Mouse (Mus musculus) myocyte (in vitro differentiated cells): Measurements from ENCODE around the gene Uchl3. TPM values are rescaled to one million over a fixed set of nuclear protein-coding genes. Genes with fewer than 3 reads are reported as not detected.

Experiments used
- H3K27me3 ChIP-seq: one replicate; pipeline ENCODE4 v1.6.1; 2011; ENCODE audit not compliant: control insufficient read depth, insufficient read depth, insufficient read length
- H3K36me3 ChIP-seq: one replicate; pipeline ENCODE4 v1.6.1; 2011; ENCODE audit not compliant: control insufficient read depth, insufficient read depth
- H3K4me2 ChIP-seq: one replicate; pipeline ENCODE4 v1.6.1; 2011; ENCODE audit warnings: low read depth, control low read depth
- H3K4me3 ChIP-seq: one replicate; pipeline ENCODE4 v1.5.1; 2011; ENCODE audit warnings: mild to moderate bottlenecking, control low read depth, moderate library complexity
- H3K79me2 ChIP-seq: one replicate; pipeline ENCODE4 v1.6.1; 2011; ENCODE audit not compliant: control insufficient read depth, insufficient read depth
- H3ac ChIP-seq: one replicate; pipeline ENCODE4 v1.6.1; 2011; ENCODE audit not compliant: control insufficient read depth, insufficient read length
- CEBPB ChIP-seq: IDR thresholded peaks from 2 replicates; pipeline ENCODE4 v1.6.1; 2011; ENCODE audit warnings: mild to moderate bottlenecking, moderate library complexity; ENCODE audit not compliant: poor library complexity, insufficient read depth, severe bottlenecking
- E2F4 ChIP-seq: IDR thresholded peaks from one replicate; pipeline ENCODE4 v1.6.1; 2011; ENCODE audit warnings: mild to moderate bottlenecking, control low read depth, moderate library complexity; ENCODE audit not compliant: insufficient read depth
- MAX ChIP-seq: IDR thresholded peaks from one replicate; pipeline ENCODE4 v1.6.1; 2011; ENCODE audit warnings: low read depth, mild to moderate bottlenecking, control low read depth
- MYOD1 ChIP-seq, 3 experiments: IDR thresholded peaks; one replicate each; pipeline ENCODE4 v1.6.1; 2011; ENCODE audit warnings: control low read depth in 2 of 3, low read depth in 2 of 3, mild to moderate bottlenecking in 2 of 3, moderate library complexity in 1 of 3; ENCODE audit not compliant: insufficient read length in 2 of 3, control insufficient read depth in 1 of 3
- MYOG ChIP-seq, 3 experiments: IDR thresholded peaks; one replicate each; pipeline ENCODE4 v1.6.1; 2011; ENCODE audit warnings: control low read depth in 2 of 3, low read depth in 2 of 3, mild to moderate bottlenecking in 2 of 3; ENCODE audit not compliant: insufficient read length in 2 of 3, control insufficient read depth in 1 of 3, insufficient read depth in 1 of 3
- POLR2A ChIP-seq: IDR thresholded peaks from one replicate; pipeline ENCODE4 v1.6.1; 2011; ENCODE audit warnings: low read depth, mild to moderate bottlenecking, control low read depth, moderate library complexity; ENCODE audit not compliant: insufficient read length
- POLR2AphosphoS2 ChIP-seq: IDR thresholded peaks from one replicate; pipeline ENCODE4 v1.6.1; 2011; ENCODE audit warnings: low read depth, control low read depth; ENCODE audit not compliant: insufficient read length
- REST ChIP-seq: IDR thresholded peaks from one replicate; pipeline ENCODE4 v1.6.1; 2011; ENCODE audit warnings: mild to moderate bottlenecking, control low read depth, moderate library complexity; ENCODE audit not compliant: insufficient read depth, insufficient read length
- SRF ChIP-seq: IDR thresholded peaks from one replicate; pipeline ENCODE4 v1.6.1; 2011; ENCODE audit warnings: low read depth; ENCODE audit not compliant: control insufficient read depth, insufficient read length
- TCF12 ChIP-seq: IDR thresholded peaks from one replicate; pipeline ENCODE4 v1.6.1; 2011; ENCODE audit warnings: mild to moderate bottlenecking, control low read depth; ENCODE audit not compliant: poor library complexity, insufficient read depth, severe bottlenecking
- TCF3 ChIP-seq: IDR thresholded peaks from one replicate; pipeline ENCODE4 v1.6.1; 2011; ENCODE audit warnings: low read depth, control low read depth; ENCODE audit not compliant: insufficient read length
- USF1 ChIP-seq: IDR thresholded peaks from one replicate; pipeline ENCODE4 v1.6.1; 2011; ENCODE audit warnings: low read depth, mild to moderate bottlenecking, control low read depth, moderate library complexity
- polyA plus RNA-seq: library from polyadenylated mRNA; unstranded; fragments of >200 nt; fragmentation: generic; extraction: Trizol; gene quantifications from one replicate; pipeline ENCODE4 v1.2.1, GENCODE M21; 2012; ENCODE audit warnings: missing spikeins

Gene Uchl3
- 29.4 TPM for polyA plus RNA-seq

DNA sequence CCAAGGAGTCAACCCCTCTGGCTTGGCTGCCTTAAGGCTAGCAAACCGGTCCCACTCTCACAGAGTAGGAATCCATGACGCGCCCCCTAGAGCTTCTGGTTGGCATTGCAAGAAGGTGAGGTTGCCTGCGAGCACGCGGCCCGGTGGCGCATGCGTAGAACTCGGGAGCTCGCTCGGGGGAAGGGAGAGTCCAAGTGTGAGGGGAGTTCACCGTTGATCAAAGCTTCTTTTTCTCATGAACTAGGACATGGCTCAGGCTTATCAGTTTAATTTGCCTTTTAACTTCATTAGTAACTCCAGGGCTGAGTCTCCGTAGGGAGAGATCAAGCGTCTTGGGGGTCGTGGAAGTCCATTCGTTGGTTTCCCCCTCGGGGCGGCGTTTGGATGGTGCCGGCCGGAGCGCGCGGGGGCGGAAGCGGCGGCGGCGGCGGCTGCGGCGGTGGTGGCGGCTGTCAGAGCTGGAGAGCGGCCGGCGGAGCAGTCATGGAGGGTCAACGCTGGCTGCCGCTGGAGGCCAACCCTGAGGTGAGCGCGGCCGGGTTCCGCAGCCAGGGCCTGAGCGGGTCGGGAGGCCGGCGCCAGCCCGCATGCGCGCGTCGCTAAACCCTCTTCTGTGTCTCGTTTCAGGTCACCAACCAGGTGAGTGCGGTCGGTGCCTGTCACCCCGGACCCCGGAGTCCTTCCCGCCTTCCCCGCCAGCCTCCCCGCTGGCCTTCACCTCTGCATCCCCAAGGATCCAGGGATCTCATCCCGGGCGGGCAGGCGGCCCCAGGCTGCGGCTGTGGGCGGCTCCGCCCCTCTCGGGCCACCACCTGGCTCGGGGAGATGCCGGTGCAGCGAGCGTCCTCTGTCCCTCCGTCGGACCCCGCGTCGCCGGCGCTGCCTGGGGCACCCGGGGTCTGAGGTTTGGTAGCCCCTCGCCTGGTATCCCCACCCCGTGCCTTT, at the start of gene Uchl3:
Gene Uchl3, plus strand, starts transcription at position 387 of the 945 bp plus-strand sequence.
- no peaks in the 10 kb centered on the region for H3K79me2 ChIP-seq
- peak within 1 kb of the TSS; percentile 21 for H3ac ChIP-seq
- H3K27me3 ChIP-seq = peaks cover 8% of the 10 kb centered on the region
- no peak for TF ChIP-seq MYOD1 (IDR thresholded peaks at IDR 0.05; ENCODE audit: control insufficient read depth in 1 of 3, insufficient read length in 2 of 3, low read depth in 2 of 3)
- TF ChIP-seq POLR2A = peak; percentile 75
- peak; percentile 12 for TF ChIP-seq MAX
- TF ChIP-seq USF1 = peak; percentile 21
- no peak for TF ChIP-seq TCF3
- peak; percentile 53 for TF ChIP-seq POLR2AphosphoS2
- peak within 1 kb of the TSS; percentile 33 for H3K4me3 ChIP-seq
- H3K4me2 ChIP-seq = peak within 1 kb of the TSS; percentile 85
- H3K36me3 ChIP-seq = no peaks in the 10 kb centered on the region

DNA sequence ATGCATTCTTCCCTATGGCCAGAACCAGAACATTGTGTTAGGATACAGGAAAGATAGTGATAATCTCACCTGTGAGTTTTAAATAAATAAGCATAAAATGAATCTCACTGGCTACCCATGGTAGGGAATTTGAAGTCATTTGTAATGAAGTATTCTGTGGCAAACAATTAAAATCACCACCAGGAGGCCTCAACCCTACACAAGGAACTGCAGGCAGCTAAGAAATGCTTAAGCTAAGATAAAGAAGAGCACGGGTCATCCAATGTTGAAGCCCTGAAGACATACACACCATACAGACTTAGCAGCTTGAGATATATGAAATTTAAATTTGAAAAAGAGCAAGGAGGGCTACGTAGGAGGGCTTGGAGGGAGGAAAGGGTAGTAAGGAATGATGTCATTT, 47.9 kb upstream of the Uchl3 start:
- H3K27me3 ChIP-seq = no peaks in the 10 kb centered on the region
- no peaks in the 10 kb centered on the region for H3K79me2 ChIP-seq
- H3K4me3 ChIP-seq = no peak overlapping the region
- H3K36me3 ChIP-seq = no peaks in the 10 kb centered on the region
- no peak for TF ChIP-seq SRF
- TF ChIP-seq MYOD1 (IDR thresholded peaks at IDR 0.05; ENCODE audit: control insufficient read depth in 1 of 3, insufficient read length in 2 of 3, low read depth in 2 of 3) = no peak
- TF ChIP-seq USF1 = no peak
- H3K4me2 ChIP-seq = no peak overlapping the region
- H3ac ChIP-seq = no peak overlapping the region

GRCm38 (mm10) chr14:101607631-101608518, 45.9 kb upstream of the Uchl3 start:
- Histone ChIP-seq H3K27me3 (no peaks in the 10 kb centered on the region), H3K4me3 (peak overlapping the region; percentile 60), H3K4me2 (peak overlapping the region; percentile 77), H3K79me2 (no peaks in the 10 kb centered on the region), H3K36me3 (no peaks in the 10 kb centered on the region), H3ac (peak overlapping the region; percentile 80)
- TF ChIP-seq MAX (no peak), USF1 (no peak), CEBPB (no peak), REST (no peak), POLR2AphosphoS2 (no peak), TCF12 (no peak), POLR2A (no peak), MYOD1 (IDR thresholded peaks at IDR 0.05; ENCODE audit: control insufficient read depth in 1 of 3, insufficient read length in 2 of 3, low read depth in 2 of 3) (no peak), TCF3 (no peak), E2F4 (no peak), SRF (no peak), MYOG (IDR thresholded peaks at IDR 0.05; ENCODE audit: control insufficient read depth in 1 of 3, insufficient read depth in 1 of 3, insufficient read length in 2 of 3, low read depth in 2 of 3) (no peak)

- peak within 1 kb of the TSS; percentile 80 for H3ac ChIP-seq
- peak within 1 kb of the TSS; percentile 77 for H3K4me2 ChIP-seq
- peak within 1 kb of the TSS; percentile 60 for H3K4me3 ChIP-seq
- H3K27me3 ChIP-seq = no peaks in the 10 kb centered on the region
- no peak for TF ChIP-seq POLR2AphosphoS2
- TF ChIP-seq POLR2A = peak; percentile 66
- TF ChIP-seq SRF = peak; percentile 20
- no peak for TF ChIP-seq MYOD1 (IDR thresholded peaks at IDR 0.05; ENCODE audit: control insufficient read depth in 1 of 3, insufficient read length in 2 of 3, low read depth in 2 of 3)
- TF ChIP-seq TCF3 = no peak
- TF ChIP-seq MYOG (IDR thresholded peaks at IDR 0.05; ENCODE audit: control insufficient read depth in 1 of 3, insufficient read depth in 1 of 3, insufficient read length in 2 of 3, low read depth in 2 of 3) = no peak
- no peaks in the 10 kb centered on the region for H3K36me3 ChIP-seq
- H3K79me2 ChIP-seq = no peaks in the 10 kb centered on the region
Observed at GRCm38 (mm10) chr14:101608519-101609368, 45.0 kb upstream of the Uchl3 start, which contains the start of gene Tbc1d4. TSS of gene Tbc1d4 (minus strand) at chr14:101609191.
